Mouse (Mus musculus) megakaryocyte, embryonic 14.5 days (primary cell): ENCODE data around the gene Nav3. TPM values are rescaled to one million over a fixed set of nuclear protein-coding genes. Genes with fewer than 3 reads are reported as not detected.

ENCODE experiments used
- H3K27me3 ChIP-seq: replicated peaks from 2 replicates; pipeline ENCODE3; 2012; ENCODE audit warnings: inconsistent platforms
- H3K36me3 ChIP-seq: replicated peaks from 2 replicates; pipeline ENCODE3; 2012; ENCODE audit warnings: low read length, inconsistent platforms, mixed read lengths
- H3K4me1 ChIP-seq: 2 replicates; pipeline ENCODE4 v1.6.1; 2012; ENCODE audit warnings: inconsistent platforms
- H3K4me3 ChIP-seq: replicated peaks from 2 replicates; pipeline ENCODE3; 2012; ENCODE audit warnings: moderate library complexity, mild to moderate bottlenecking, inconsistent platforms
- H3K9me3 ChIP-seq: 2 replicates; pipeline ENCODE4 v1.6.1; 2012; ENCODE audit warnings: inconsistent platforms
- FLI1 ChIP-seq: IDR thresholded peaks from 2 replicates; pipeline ENCODE4 v1.6.1; 2012; ENCODE audit warnings: low read length, inconsistent platforms, mixed read lengths
- GATA1 ChIP-seq: IDR thresholded peaks from 3 replicates; pipeline ENCODE4 v1.6.1; 2012; ENCODE audit warnings: mixed read lengths, low read length, inconsistent platforms, borderline replicate concordance
- polyA plus RNA-seq: library from polyadenylated mRNA; stranded (reverse); fragments of >175 nt; gene quantifications from 2 replicates; pipeline ENCODE4 v1.2.3, GENCODE M21; 2012; ENCODE audit warnings: low replicate concordance; ENCODE audit not compliant: insufficient read depth

Gene Nav3
- polyA plus RNA-seq, 1 experiment, result not detected

DNA sequence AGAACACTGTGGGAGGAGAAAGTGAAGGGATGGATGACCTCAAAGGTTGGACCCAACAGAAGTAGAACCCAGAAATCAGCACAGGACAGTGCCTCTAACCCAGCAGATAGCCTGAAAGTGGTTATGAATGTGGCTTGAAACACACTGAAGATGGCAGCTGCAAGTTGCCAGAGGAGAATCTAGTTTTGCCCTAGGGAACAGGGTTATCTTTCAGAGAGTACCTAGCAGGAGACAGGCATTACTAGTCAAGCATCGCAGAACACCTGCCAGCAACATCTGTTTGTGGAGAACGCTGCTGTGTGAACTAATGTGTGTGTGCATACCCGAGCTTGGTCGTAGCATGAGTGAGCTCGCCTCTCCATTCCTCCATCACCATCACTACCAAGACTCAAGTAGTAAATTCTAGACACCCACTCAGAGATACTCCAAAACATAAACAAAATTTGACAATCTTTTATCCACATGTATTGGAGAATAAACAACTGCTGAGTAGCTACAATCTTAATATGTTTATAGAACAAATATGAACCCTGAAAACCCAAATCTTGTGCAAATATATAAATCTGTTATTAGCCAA is 251.8 kb downstream of the Nav3 start:
- TF ChIP-seq GATA1 (no peak), FLI1 (no peak)
- Histone ChIP-seq H3K36me3 (no peaks in the 10 kb centered on the region), H3K9me3 (peaks cover 17% of the 10 kb centered on the region)

DNA sequence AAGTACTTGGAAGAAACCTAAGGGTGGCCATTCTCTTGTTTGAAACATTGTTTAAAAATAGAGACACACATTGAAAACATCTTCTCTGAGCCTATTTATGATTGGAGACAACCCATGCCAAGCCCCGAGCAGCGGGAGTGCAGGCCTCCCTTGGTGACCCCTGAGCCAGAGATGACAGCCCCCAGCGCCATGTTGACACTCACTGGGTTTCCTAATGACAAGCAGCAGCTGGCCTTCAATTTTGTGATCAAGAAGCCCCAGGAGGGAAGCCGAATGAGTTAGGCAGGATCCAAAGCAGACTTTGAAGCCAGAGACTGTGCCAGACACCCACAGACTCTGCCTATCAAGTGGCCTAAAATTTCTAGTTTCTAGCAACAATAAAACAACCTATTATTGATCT is 263.1 kb downstream of the Nav3 start:
- H3K36me3 ChIP-seq, result no peaks in the 10 kb centered on the region
- TF ChIP-seq FLI1, result no peak
- no peak for TF ChIP-seq GATA1
- no peaks in the 10 kb centered on the region for H3K27me3 ChIP-seq
- H3K9me3 ChIP-seq, result peaks cover 6% of the 10 kb centered on the region; the same call in 1 of the 2 replicates
- no peaks in the 10 kb centered on the region for H3K4me1 ChIP-seq
- H3K4me3 ChIP-seq, result no peak overlapping the region

More for the DNA sequence above, 251.8 kb downstream of the Nav3 start:
- H3K27me3 ChIP-seq, result no peaks in the 10 kb centered on the region
- peak overlapping the region; percentile 62 for H3K4me3 ChIP-seq
- no peaks in the 10 kb centered on the region for H3K4me1 ChIP-seq

DNA sequence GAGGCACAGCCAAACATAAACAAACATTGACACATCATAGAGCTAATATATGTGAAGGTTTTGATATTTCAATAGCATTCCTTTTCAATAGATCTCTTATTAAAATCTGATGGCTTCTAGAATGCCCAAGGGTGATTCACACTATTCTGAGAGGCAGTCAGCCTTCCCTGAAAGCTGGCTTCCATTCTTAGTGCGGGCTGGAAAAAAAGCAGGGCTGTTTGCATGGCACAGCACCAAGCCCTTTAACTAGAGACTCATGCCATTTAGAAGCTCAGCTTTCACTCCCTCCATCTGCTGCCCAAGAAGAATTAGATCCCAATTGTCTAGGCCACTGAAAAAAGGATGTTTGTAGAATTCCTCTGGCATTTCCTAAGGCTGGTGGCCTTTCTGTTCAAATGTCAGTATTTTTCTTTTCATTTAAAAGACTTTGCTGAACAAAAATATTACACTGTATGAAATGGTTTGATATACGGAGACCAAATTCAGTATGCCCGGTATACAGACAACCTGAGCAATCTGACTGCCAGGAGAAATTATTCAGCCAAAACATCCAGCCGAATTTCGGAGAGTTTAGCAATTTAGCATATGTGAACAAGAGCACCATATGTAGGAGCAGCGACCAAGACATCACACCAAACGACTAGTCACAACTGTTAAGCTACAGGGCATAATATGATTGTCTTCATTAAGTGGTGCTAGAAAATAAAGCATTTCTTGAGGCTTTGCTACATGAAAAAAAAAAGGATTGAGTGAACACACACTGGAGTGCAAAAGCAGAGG is 263.8 kb downstream of the Nav3 start:
- no peaks in the 10 kb centered on the region for H3K27me3 ChIP-seq
- no peaks in the 10 kb centered on the region for H3K4me1 ChIP-seq
- peaks cover 6% of the 10 kb centered on the region; the same call in 1 of the 2 replicates for H3K9me3 ChIP-seq
- H3K36me3 ChIP-seq, result no peaks in the 10 kb centered on the region
- TF ChIP-seq FLI1, result no peak
- TF ChIP-seq GATA1, result no peak
- H3K4me3 ChIP-seq, result no peak overlapping the region

DNA sequence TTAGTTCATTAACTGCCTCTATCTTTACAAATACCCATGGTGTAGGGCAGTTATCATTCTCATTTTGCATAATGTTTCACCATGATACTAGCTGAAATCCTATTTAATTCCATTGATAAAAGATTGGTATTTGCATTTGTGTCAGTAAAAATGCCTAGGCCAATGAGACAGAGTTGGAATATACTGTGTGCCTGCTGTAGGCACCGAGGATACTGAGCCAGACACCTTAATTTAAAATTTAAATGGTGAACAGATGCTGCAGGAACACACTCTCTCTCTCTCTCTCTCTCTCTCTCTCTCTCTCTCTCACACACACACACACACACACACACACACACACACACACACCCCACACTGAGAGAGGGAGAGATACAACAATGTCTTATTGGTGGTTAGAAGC is 269.8 kb downstream of the Nav3 start:
- H3K4me3 ChIP-seq, result no peak overlapping the region
- peaks cover 2% of the 10 kb centered on the region; the same call in 1 of the 2 replicates for H3K9me3 ChIP-seq
- H3K36me3 ChIP-seq, result no peaks in the 10 kb centered on the region
- H3K4me1 ChIP-seq, result no peaks in the 10 kb centered on the region
- no peaks in the 10 kb centered on the region for H3K27me3 ChIP-seq
- no peak for TF ChIP-seq GATA1
- no peak for TF ChIP-seq FLI1

- no peak for TF ChIP-seq GATA1
- TF ChIP-seq FLI1, result no peak
- Histone ChIP-seq H3K36me3 (no peaks in the 10 kb centered on the region), H3K4me1 (no peaks in the 10 kb centered on the region), H3K9me3 (peaks cover 14% of the 10 kb centered on the region; the same call in 1 of the 2 replicates), H3K27me3 (no peaks in the 10 kb centered on the region), H3K4me3 (no peak overlapping the region)
Measured at GRCm38 (mm10) chr10:110175874-110176273, 280.1 kb downstream of the Nav3 start.

DNA sequence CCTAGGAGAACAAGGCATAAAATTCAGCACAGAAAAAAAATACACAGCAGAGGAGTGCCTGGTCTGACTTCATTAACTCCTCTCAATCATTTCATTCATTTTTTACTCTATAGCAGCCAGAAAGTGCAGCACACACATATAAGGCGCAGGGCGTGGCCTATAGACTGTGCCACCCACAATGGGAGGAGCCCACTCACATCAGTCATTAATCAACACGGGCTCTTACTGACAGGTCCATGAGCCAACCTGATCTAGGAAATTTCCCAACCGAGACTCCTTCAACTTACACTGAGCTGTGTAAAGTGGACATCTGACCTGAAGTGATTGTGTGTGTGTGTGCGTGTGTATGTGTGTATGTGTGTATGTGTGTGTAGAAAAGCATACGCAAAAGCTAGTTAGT is 286.6 kb downstream of the Nav3 start:
- Histone ChIP-seq H3K4me1 (no peaks in the 10 kb centered on the region), H3K9me3 (peaks cover 5% of the 10 kb centered on the region; the same call in 1 of the 2 replicates), H3K27me3 (no peaks in the 10 kb centered on the region), H3K4me3 (no peak overlapping the region), H3K36me3 (no peaks in the 10 kb centered on the region)
- TF ChIP-seq FLI1 (no peak), GATA1 (no peak)

GRCm38 (mm10) chr10:110168892-110169291 is 287.1 kb downstream of the Nav3 start:
- H3K9me3 ChIP-seq, result peaks cover 3% of the 10 kb centered on the region; the same call in 1 of the 2 replicates
- TF ChIP-seq GATA1 (no peak), FLI1 (no peak)
- H3K4me3 ChIP-seq, result no peak overlapping the region
- H3K36me3 ChIP-seq, result no peaks in the 10 kb centered on the region
- no peaks in the 10 kb centered on the region for H3K4me1 ChIP-seq
- H3K27me3 ChIP-seq, result no peaks in the 10 kb centered on the region

DNA sequence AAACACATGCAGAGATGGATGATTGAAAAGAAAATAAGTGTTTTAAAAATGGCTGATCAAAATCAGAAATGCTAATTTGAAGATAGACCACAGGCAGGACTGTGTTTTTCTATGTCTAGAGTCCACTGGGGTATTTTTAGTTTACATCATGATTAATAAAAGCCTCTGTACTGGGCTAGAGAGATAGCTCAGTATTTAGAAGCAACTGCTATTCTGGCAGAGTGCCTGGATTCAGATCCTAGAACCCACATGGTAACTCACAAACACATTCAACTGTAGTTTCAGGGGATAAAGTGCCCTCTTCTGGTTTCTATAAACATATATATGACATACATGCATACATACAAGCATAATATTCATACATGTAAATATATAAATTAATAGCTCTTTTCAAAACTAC is 293.4 kb downstream of the Nav3 start:
- Histone ChIP-seq H3K27me3 (no peaks in the 10 kb centered on the region), H3K9me3 (peaks cover 12% of the 10 kb centered on the region; the same call in 1 of the 2 replicates), H3K4me3 (no peak overlapping the region), H3K4me1 (no peaks in the 10 kb centered on the region), H3K36me3 (no peaks in the 10 kb centered on the region)
- no peak for TF ChIP-seq GATA1

DNA sequence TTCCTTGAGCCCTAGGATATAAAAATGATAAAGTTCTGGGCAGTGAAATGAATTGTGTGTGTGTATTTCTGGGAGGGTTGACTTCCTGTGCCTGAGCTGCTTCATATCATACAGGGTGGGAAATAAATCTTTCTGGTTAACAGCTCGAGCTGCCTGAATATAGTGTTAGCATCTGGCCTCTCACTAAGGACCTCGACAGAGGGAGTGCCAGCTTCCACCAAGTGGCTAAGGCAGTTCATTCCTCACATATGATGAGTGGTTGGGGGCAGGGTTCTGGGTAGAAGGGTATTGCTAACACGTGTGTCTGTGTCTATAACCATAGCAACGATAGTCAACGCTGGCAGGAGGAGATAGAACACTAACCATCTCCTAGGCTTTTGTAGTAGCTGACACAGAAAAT is 295.1 kb downstream of the Nav3 start:
- Histone ChIP-seq H3K4me3 (no peak overlapping the region), H3K9me3 (peaks cover 12% of the 10 kb centered on the region; the same call in 1 of the 2 replicates), H3K4me1 (no peaks in the 10 kb centered on the region), H3K36me3 (no peaks in the 10 kb centered on the region), H3K27me3 (no peaks in the 10 kb centered on the region)
- TF ChIP-seq GATA1 (no peak), FLI1 (no peak)

GRCm38 (mm10) chr10:110159548-110159947 is 296.5 kb downstream of the Nav3 start:
- Histone ChIP-seq H3K4me3 (no peak overlapping the region), H3K36me3 (no peaks in the 10 kb centered on the region), H3K9me3 (peaks cover 12% of the 10 kb centered on the region; the same call in 1 of the 2 replicates), H3K4me1 (no peaks in the 10 kb centered on the region), H3K27me3 (no peaks in the 10 kb centered on the region)
- TF ChIP-seq FLI1, result no peak
- TF ChIP-seq GATA1, result no peak

- TF ChIP-seq FLI1 (no peak), GATA1 (no peak)
Measured at GRCm38 (mm10) chr10:110158122-110158521, 297.9 kb downstream of the Nav3 start.

More at GRCm38 (mm10) chr10:110158122-110158521, 297.9 kb downstream of the Nav3 start:
- Histone ChIP-seq H3K27me3 (no peaks in the 10 kb centered on the region), H3K4me1 (no peaks in the 10 kb centered on the region), H3K36me3 (no peaks in the 10 kb centered on the region), H3K4me3 (no peak overlapping the region), H3K9me3 (peaks cover 12% of the 10 kb centered on the region; the same call in 1 of the 2 replicates)
